Mouse (Mus musculus) forebrain, embryonic 16.5 days (tissue): ENCODE measurements at regions not wholly inside any gene's neighbourhood (a gene's known extent, or its start where the extent isn't known, plus 50 kb on each side); places are given as distances from the start of the nearest gene placed in this dataset.

Source experiments
- ATAC-seq: fragments of 200-750 bp; cut with Nextera tagmentation; 2 replicates; pipeline ENCODE4 v1.8.0; 2017; ENCODE audit warnings: mild to moderate bottlenecking, moderate library complexity
- H3K27ac ChIP-seq: fragments of 300-500 bp; sonication (generic); 2 replicates; pipeline ENCODE4 v1.5.1; 2014; ENCODE audit warnings: low read length, control low read depth
- H3K27me3 ChIP-seq: fragments of 300-500 bp; sonication (generic); replicated peaks from 2 replicates; pipeline ENCODE4 v1.6.1; 2014; ENCODE audit warnings: low read length; ENCODE audit not compliant: control insufficient read depth, insufficient read depth
- H3K36me3 ChIP-seq: fragments of 300-500 bp; sonication (generic); 2 replicates; pipeline ENCODE4 v1.6.1; 2014; ENCODE audit not compliant: control insufficient read depth, insufficient read depth
- H3K4me1 ChIP-seq: fragments of 300-500 bp; sonication (generic); replicated peaks from 2 replicates; pipeline ENCODE4 v1.6.1; 2014; ENCODE audit warnings: low read length; ENCODE audit not compliant: control insufficient read depth, insufficient read depth
- H3K4me2 ChIP-seq: fragments of 300-500 bp; sonication (generic); 2 replicates; pipeline ENCODE4 v1.6.1; 2014; ENCODE audit warnings: mild to moderate bottlenecking, low read length, control low read depth
- H3K4me3 ChIP-seq: fragments of 300-500 bp; sonication (generic); replicated peaks from 2 replicates; pipeline ENCODE4 v1.5.1; 2014; ENCODE audit warnings: mild to moderate bottlenecking, low read length, control low read depth
- H3K9ac ChIP-seq: fragments of 300-500 bp; sonication (generic); replicated peaks from 2 replicates; pipeline ENCODE4 v1.6.1; 2014; ENCODE audit warnings: low read depth, low read length, control low read depth
- H3K9me3 ChIP-seq: fragments of 300-500 bp; sonication (generic); 2 replicates; pipeline ENCODE4 v1.6.1; 2016; ENCODE audit warnings: low read length; ENCODE audit not compliant: control insufficient read depth
- WGBS: fragments of 180-500 bp; shearing (Covaris S2); extraction: QIAGEN DNeasy Blood & Tissue Kit; methylation state at CpG from one replicate; pipeline ENCODE4 v1.1.7; 2014; 5-methylcytosine and 5-hydroxymethylcytosine counted together

DNA sequence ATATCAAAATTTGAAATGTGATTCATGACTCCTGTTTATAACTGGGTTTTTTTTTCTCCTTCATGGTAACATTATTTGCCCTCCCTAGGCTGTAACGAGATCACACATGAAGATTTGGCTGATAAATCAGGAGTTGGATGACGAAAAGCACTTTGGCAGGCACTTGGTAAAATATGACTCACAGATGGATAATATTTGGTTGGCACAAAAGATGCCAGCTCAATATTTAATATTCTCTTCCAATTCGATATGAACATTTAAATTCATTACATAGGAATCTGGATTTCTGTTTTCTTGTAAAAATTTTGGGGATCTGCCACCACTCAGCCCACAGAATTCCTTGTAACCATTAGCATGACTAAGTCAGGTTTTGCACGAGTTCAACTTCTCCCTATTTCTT is 230.3 kb upstream of the Sorcs1 start:
- no peaks in the 10 kb centered on the region for H3K27me3 ChIP-seq
- no peak overlapping the region for H3K4me3 ChIP-seq
- 63% methylated on average over 4 of the region's 4 CpGs for WGBS
- H3K4me2 ChIP-seq: no peak overlapping the region
- no peak overlapping the region for H3K27ac ChIP-seq
- H3K9ac ChIP-seq: no peak overlapping the region
- no peaks in the 10 kb centered on the region for H3K4me1 ChIP-seq
- H3K36me3 ChIP-seq: no peaks in the 10 kb centered on the region
- ATAC-seq: no peak
- no peaks in the 10 kb centered on the region for H3K9me3 ChIP-seq

DNA sequence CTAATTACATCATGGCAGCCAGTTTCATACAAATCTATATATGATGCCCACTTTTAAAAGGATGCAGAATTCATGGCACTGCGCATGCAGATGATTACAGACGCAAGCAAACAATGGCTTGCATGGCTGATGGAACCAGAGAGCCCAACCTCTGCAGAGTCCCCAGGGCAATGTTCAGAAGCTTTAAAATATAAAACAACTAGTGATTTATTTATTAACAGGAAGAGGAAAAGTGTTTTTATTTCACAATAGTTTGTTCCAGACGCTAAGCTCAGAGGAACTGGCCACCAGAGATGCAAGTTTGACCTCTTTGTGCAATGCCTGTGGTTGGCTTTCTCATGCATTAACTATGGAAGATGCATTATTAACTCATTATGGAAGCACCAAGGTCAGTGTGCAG is 215.3 kb upstream of the Sorcs1 start:
- Histone ChIP-seq H3K36me3 (no peaks in the 10 kb centered on the region), H3K4me3 (no peak overlapping the region), H3K27ac (no peak overlapping the region), H3K4me1 (no peaks in the 10 kb centered on the region), H3K9ac (no peak overlapping the region), H3K27me3 (no peaks in the 10 kb centered on the region), H3K4me2 (no peak overlapping the region), H3K9me3 (no peaks in the 10 kb centered on the region)
- WGBS: 92% methylated on average over 3 of the region's 3 CpGs
- no peak for ATAC-seq

DNA sequence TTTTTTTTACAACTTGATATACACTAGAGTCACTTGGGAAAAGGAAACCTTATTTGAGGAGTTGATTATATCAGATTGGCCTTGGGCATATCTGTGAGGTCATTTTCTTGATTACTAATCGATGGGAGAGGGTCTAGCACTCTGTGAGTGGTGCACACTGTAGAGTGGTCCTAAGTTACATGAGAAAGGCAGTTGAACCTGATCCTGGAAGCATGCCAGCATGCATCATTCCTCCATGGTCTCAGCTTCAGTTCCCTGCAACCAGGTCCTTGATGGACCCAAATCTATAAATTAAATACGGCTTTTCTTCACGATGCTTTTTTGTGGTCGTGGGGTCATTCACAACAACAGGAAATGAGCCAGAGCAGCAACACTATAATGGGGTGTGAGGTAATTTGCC is 194.2 kb upstream of the Sorcs1 start:
- H3K27me3 ChIP-seq: no peaks in the 10 kb centered on the region
- WGBS: 49% methylated on average over 4 of the region's 4 CpGs
- H3K4me1 ChIP-seq: no peaks in the 10 kb centered on the region

DNA sequence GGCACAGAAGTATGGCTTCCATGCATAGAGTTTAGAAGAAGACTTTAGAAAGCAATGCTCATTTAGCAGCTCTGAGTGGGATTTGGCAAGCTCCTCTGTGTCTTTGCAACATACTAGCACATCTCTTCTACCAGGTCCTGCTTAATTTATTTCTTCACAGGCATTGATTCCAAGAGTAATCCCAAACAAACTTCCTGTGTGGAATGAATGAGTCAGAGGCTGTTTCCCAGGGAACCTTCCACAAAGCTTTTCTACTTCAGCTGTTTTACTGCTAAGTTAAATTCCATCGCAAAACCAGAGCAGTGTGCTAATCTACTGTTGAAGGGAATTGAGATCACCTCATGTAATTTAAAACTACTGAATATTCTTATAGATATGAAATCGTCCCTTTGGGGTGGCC is 193.7 kb upstream of the Sorcs1 start:
- ATAC-seq: peak; percentile 31; the same call in 1 of the 2 replicates
- Histone ChIP-seq H3K9me3 (no peaks in the 10 kb centered on the region), H3K4me1 (no peaks in the 10 kb centered on the region), H3K27ac (no peak overlapping the region), H3K9ac (no peak overlapping the region), H3K36me3 (no peaks in the 10 kb centered on the region), H3K4me3 (no peak overlapping the region), H3K4me2 (no peak overlapping the region), H3K27me3 (no peaks in the 10 kb centered on the region)
- WGBS: 55% methylated on average over 2 of the region's 2 CpGs

More for the DNA sequence above, 194.2 kb upstream of the Sorcs1 start:
- no peak overlapping the region for H3K9ac ChIP-seq
- no peak overlapping the region for H3K4me3 ChIP-seq
- no peak overlapping the region for H3K4me2 ChIP-seq
- no peaks in the 10 kb centered on the region for H3K9me3 ChIP-seq
- no peak for ATAC-seq
- H3K27ac ChIP-seq: no peak overlapping the region
- no peaks in the 10 kb centered on the region for H3K36me3 ChIP-seq

DNA sequence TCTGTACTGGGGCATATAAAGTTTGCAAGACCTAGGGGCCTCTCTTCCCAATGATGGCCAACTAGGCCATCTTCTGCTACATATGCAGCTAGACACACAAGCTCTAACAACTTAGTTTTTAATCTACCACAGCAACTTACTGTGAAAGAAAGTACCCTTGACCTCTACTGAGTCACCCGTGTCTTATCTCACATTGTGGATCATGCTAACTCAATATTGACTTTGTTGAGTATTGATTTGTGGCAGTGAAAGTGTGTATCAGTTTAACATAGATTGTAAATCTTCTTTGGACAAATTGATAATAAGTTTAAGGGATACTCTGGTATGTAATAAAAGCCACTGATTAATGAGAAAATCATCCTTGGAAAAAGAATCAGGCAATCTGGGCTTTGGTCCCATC is 176.4 kb upstream of the Sorcs1 start:
- ATAC-seq: no peak
- H3K36me3 ChIP-seq: no peaks in the 10 kb centered on the region
- no peak overlapping the region for H3K4me3 ChIP-seq
- H3K9ac ChIP-seq: no peak overlapping the region
- H3K27me3 ChIP-seq: no peaks in the 10 kb centered on the region
- H3K4me1 ChIP-seq: no peaks in the 10 kb centered on the region
- no peak overlapping the region for H3K4me2 ChIP-seq
- H3K9me3 ChIP-seq: no peaks in the 10 kb centered on the region
- 87% methylated on average over 1 of the region's 1 CpGs for WGBS
- H3K27ac ChIP-seq: no peak overlapping the region

DNA sequence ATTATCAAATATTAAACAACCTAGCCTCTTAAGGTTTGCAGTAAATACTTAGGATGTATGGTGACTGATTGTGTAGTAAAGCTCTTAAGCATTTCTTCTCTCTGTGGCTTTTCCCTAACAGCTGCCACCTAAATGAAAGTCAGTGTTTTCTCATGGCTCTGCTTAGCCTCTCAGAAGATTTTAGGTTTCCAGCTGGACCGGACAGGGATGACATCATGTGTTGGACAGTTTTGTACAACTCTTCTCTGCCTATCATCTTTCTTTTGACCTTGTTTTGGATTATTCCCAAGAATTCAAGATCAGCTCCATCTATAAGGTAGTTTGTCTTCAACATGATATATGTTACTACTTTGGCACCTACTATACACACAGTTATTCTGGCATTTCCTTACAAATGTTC is 162.1 kb upstream of the Sorcs1 start:
- no peaks in the 10 kb centered on the region for H3K36me3 ChIP-seq
- 97% methylated on average over 1 of the region's 1 CpGs for WGBS

More for the DNA sequence above, 162.1 kb upstream of the Sorcs1 start:
- no peak for ATAC-seq
- no peak overlapping the region for H3K27ac ChIP-seq
- H3K4me1 ChIP-seq: no peaks in the 10 kb centered on the region
- H3K4me2 ChIP-seq: no peak overlapping the region
- no peak overlapping the region for H3K4me3 ChIP-seq
- H3K27me3 ChIP-seq: no peaks in the 10 kb centered on the region
- no peak overlapping the region for H3K9ac ChIP-seq
- no peaks in the 10 kb centered on the region for H3K9me3 ChIP-seq
